Mouse (Mus musculus) MEL (cell line): ENCODE measurements at regions not wholly inside any gene's neighbourhood (a gene's known extent, or its start where the extent isn't known, plus 50 kb on each side); places are given as distances from the start of the nearest gene placed in this dataset.

ENCODE experiments used
- DNase-seq: peaks from one replicate; pipeline ENCODE4 v3.0.0; 2011; ENCODE audit warnings: low read depth, low spot score
- H3K27ac ChIP-seq: 2 replicates; pipeline ENCODE4 v1.5.1; 2012; ENCODE audit warnings: low read depth, mild to moderate bottlenecking, control low read depth, low read length, moderate library complexity; ENCODE audit not compliant: control insufficient read depth
- H3K27me3 ChIP-seq, 2 experiments: fragments of 150-350 bp in 1 of 2; sonication (generic) in 1 of 2; 2 replicates each; pipeline ENCODE4 v1.6.1; 2012; ENCODE audit warnings: low read length in 2 of 2, mild to moderate bottlenecking in 2 of 2, improper control_type of control experiment in 1 of 2, moderate library complexity in 1 of 2; ENCODE audit not compliant: insufficient read depth in 2 of 2, control insufficient read depth in 1 of 2
- H3K36me3 ChIP-seq, 2 experiments: 2 replicates each; pipeline ENCODE4 v1.6.1; 2012 to 2014; ENCODE audit warnings: low read length in 2 of 2, improper control_type of control experiment in 1 of 2, inconsistent platforms in 1 of 2, mild to moderate bottlenecking in 1 of 2; ENCODE audit not compliant: insufficient read depth in 2 of 2, control insufficient read depth in 1 of 2
- H3K4me1 ChIP-seq, 2 experiments: fragments of 150-350 bp in 1 of 2; sonication (generic) in 1 of 2; 2 replicates each; pipeline ENCODE4 v1.6.1; 2012; ENCODE audit warnings: low read length in 2 of 2, improper control_type of control experiment in 1 of 2, mild to moderate bottlenecking in 1 of 2; ENCODE audit not compliant: insufficient read depth in 2 of 2, control insufficient read depth in 1 of 2
- H3K4me3 ChIP-seq, 2 experiments: fragments of 150-350 bp in 1 of 2; sonication (generic) in 1 of 2; 2 replicates each; pipeline ENCODE4 v1.5.1; 2012; ENCODE audit warnings: low read depth in 2 of 2, low read length in 2 of 2, mild to moderate bottlenecking in 2 of 2, moderate library complexity in 2 of 2, control low read depth in 1 of 2, improper control_type of control experiment in 1 of 2; ENCODE audit not compliant: control insufficient read depth in 1 of 2, insufficient read depth in 1 of 2
- H3K79me2 ChIP-seq: 2 replicates; pipeline ENCODE4 v1.6.1; 2012; ENCODE audit warnings: mild to moderate bottlenecking, low read length, moderate library complexity; ENCODE audit not compliant: control insufficient read depth, poor library complexity, insufficient read depth
- H3K9ac ChIP-seq: 2 replicates; pipeline ENCODE4 v1.6.1; 2012; ENCODE audit warnings: low read depth, mild to moderate bottlenecking, control low read depth, low read length, moderate library complexity; ENCODE audit not compliant: control insufficient read depth, poor library complexity, severe bottlenecking
- H3K9me3 ChIP-seq: fragments of 150-350 bp; sonication (generic); replicated peaks from 2 replicates; pipeline ENCODE4 v1.6.1; 2012; ENCODE audit warnings: mild to moderate bottlenecking, low read length, improper control_type of control experiment, moderate library complexity; ENCODE audit not compliant: insufficient read depth
- BHLHE40 ChIP-seq: IDR thresholded peaks from 2 replicates; pipeline ENCODE4 v1.6.1; 2012; ENCODE audit warnings: low read depth, mild to moderate bottlenecking, inconsistent platforms, low read length, improper control_type of control experiment, borderline replicate concordance
- E2F4 ChIP-seq: IDR thresholded peaks from 2 replicates; pipeline ENCODE4 v1.6.1; 2011; ENCODE audit warnings: low read depth, low read length, improper control_type of control experiment, borderline replicate concordance
- ELF1 ChIP-seq: IDR thresholded peaks from 2 replicates; pipeline ENCODE4 v1.6.1; 2014; ENCODE audit warnings: low read depth, mild to moderate bottlenecking, inconsistent platforms, low read length, improper control_type of control experiment, moderate library complexity
- EP300 ChIP-seq, 2 experiments: IDR thresholded peaks; 2 replicates each; pipeline ENCODE4 v1.6.1; 2011; ENCODE audit warnings: improper control_type of control experiment in 2 of 2, low read length in 2 of 2, low read depth in 1 of 2, mild to moderate bottlenecking in 1 of 2
- GABPA ChIP-seq: IDR thresholded peaks from 2 replicates; pipeline ENCODE4 v1.6.1; 2012; ENCODE audit warnings: low read depth, mild to moderate bottlenecking, inconsistent platforms, low read length, improper control_type of control experiment, moderate library complexity
- HCFC1 ChIP-seq: IDR thresholded peaks from 2 replicates; pipeline ENCODE4 v1.6.1; 2012; ENCODE audit warnings: low read depth, mild to moderate bottlenecking, inconsistent platforms, low read length, improper control_type of control experiment, moderate library complexity
- KAT2A ChIP-seq: conservative IDR thresholded peaks from 2 replicates; pipeline ENCODE4 v1.6.1; 2012; ENCODE audit warnings: low read depth, low read length, improper control_type of control experiment, inconsistent platforms
- MAFK ChIP-seq: IDR thresholded peaks from 2 replicates; pipeline ENCODE4 v1.6.1; 2011; ENCODE audit warnings: low read depth, mild to moderate bottlenecking, low read length, improper control_type of control experiment, borderline replicate concordance
- MAX ChIP-seq: IDR thresholded peaks from 2 replicates; pipeline ENCODE4 v1.6.1; 2011; ENCODE audit warnings: low read length, improper control_type of control experiment
- MAZ ChIP-seq: IDR thresholded peaks from 2 replicates; pipeline ENCODE4 v1.6.1; 2012; ENCODE audit warnings: low read depth, mild to moderate bottlenecking, inconsistent platforms, low read length, improper control_type of control experiment
- MEF2A ChIP-seq: IDR thresholded peaks from 2 replicates; pipeline ENCODE4 v1.6.1; 2014; ENCODE audit warnings: low read depth, mild to moderate bottlenecking, inconsistent platforms, low read length, improper control_type of control experiment; ENCODE audit not compliant: poor library complexity, insufficient replicate concordance, severe bottlenecking; ENCODE audit errors: extremely low read depth
- MYC ChIP-seq: IDR thresholded peaks from 2 replicates; pipeline ENCODE4 v1.6.1; 2011; ENCODE audit warnings: low read depth, mild to moderate bottlenecking, low read length, improper control_type of control experiment, moderate library complexity
- NELFE ChIP-seq: IDR thresholded peaks from 2 replicates; pipeline ENCODE4 v1.6.1; 2011; ENCODE audit warnings: low read depth, low read length, improper control_type of control experiment
- NRF1 ChIP-seq: IDR thresholded peaks from 2 replicates; pipeline ENCODE4 v1.6.1; 2014; ENCODE audit warnings: low read depth, mild to moderate bottlenecking, inconsistent platforms, low read length, improper control_type of control experiment, moderate library complexity; ENCODE audit not compliant: poor library complexity, insufficient read depth, severe bottlenecking
- POLR2A ChIP-seq, 2 experiments: IDR thresholded peaks; 2 replicates each; pipeline ENCODE4 v1.6.1; 2011 to 2012; ENCODE audit warnings: low read length in 2 of 2, mild to moderate bottlenecking in 2 of 2, control low read depth in 1 of 2, improper control_type of control experiment in 1 of 2, low read depth in 1 of 2, moderate library complexity in 1 of 2; ENCODE audit not compliant: control insufficient read depth in 1 of 2, insufficient read depth in 1 of 2, poor library complexity in 1 of 2
- POLR2AphosphoS2 ChIP-seq: IDR thresholded peaks from 2 replicates; pipeline ENCODE4 v1.6.1; 2011; ENCODE audit warnings: low read length, improper control_type of control experiment
- POLR2AphosphoS5 ChIP-seq: IDR thresholded peaks from 2 replicates; pipeline ENCODE4 v1.6.1; 2012; ENCODE audit warnings: low read depth, borderline replicate concordance, mild to moderate bottlenecking, inconsistent platforms, low read length, moderate library complexity, mixed read lengths
- RAD21 ChIP-seq: IDR thresholded peaks from 2 replicates; pipeline ENCODE4 v1.6.1; 2011; ENCODE audit warnings: mild to moderate bottlenecking, low read depth, low read length, improper control_type of control experiment
- RCOR1 ChIP-seq: IDR thresholded peaks from 2 replicates; pipeline ENCODE4 v1.6.1; 2012; ENCODE audit warnings: low read depth, mild to moderate bottlenecking, inconsistent platforms, low read length, improper control_type of control experiment
- TAL1 ChIP-seq: IDR thresholded peaks from 2 replicates; pipeline ENCODE4 v1.6.1; 2012; ENCODE audit warnings: mild to moderate bottlenecking, inconsistent platforms, low read length, moderate library complexity, mixed read lengths
- UBTF ChIP-seq: IDR thresholded peaks from 2 replicates; pipeline ENCODE4 v1.6.1; 2012; ENCODE audit warnings: low read depth, mild to moderate bottlenecking, inconsistent platforms, low read length, improper control_type of control experiment, moderate library complexity, borderline replicate concordance; ENCODE audit not compliant: insufficient read depth
- USF2 ChIP-seq, 2 experiments: IDR thresholded peaks; 2 replicates each; pipeline ENCODE4 v1.6.1; 2011 to 2012; ENCODE audit warnings: improper control_type of control experiment in 2 of 2, low read length in 2 of 2, borderline replicate concordance in 1 of 2, inconsistent platforms in 1 of 2, low read depth in 1 of 2, mild to moderate bottlenecking in 1 of 2; ENCODE audit not compliant: insufficient read depth in 1 of 2
- ZC3H11A ChIP-seq: IDR thresholded peaks from 2 replicates; pipeline ENCODE4 v1.6.1; 2012; ENCODE audit warnings: low read depth, mild to moderate bottlenecking, inconsistent platforms, low read length, improper control_type of control experiment
- ZKSCAN1 ChIP-seq: IDR thresholded peaks from 2 replicates; pipeline ENCODE4 v1.6.1; 2012; ENCODE audit warnings: low read depth, mild to moderate bottlenecking, inconsistent platforms, low read length, improper control_type of control experiment, moderate library complexity
- ZMIZ1 ChIP-seq: IDR thresholded peaks from 2 replicates; pipeline ENCODE4 v1.6.1; 2012; ENCODE audit warnings: low read depth, mild to moderate bottlenecking, inconsistent platforms, low read length, improper control_type of control experiment, moderate library complexity
- ZNF384 ChIP-seq: IDR thresholded peaks from 2 replicates; pipeline ENCODE4 v1.6.1; 2012; ENCODE audit warnings: low read depth, mild to moderate bottlenecking, inconsistent platforms, low read length, improper control_type of control experiment

DNA sequence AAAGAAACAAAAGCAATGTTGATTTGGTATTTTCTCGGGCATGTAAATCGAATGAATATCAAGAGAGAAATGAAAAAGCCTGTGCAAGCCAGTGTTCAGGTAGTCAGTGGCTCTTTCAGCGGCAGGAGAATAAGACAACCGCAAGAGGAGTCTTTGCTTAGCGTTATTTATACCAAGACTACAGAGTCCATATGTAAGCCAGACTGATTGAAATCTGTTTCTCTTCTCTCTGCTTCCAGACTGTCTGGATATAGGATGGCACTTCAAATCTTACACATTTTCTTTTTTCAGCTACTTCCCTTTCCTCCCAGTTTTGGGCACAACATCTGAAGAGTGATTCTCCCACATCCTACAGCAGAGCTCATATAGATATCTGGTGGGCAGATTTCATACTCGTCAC lies 105.9 kb upstream of the Tmco5 start:
- Histone ChIP-seq H3K36me3 (no peaks in the 10 kb centered on the region), H3K4me1 (no peaks in the 10 kb centered on the region), H3K4me3 (no peak overlapping the region), H3K9ac (no peak overlapping the region), H3K27me3 (no peaks in the 10 kb centered on the region), H3K79me2 (no peaks in the 10 kb centered on the region), H3K27ac (no peak overlapping the region), H3K9me3 (no peaks in the 10 kb centered on the region)
- no peak for TF ChIP-seq GABPA
- no peak for TF ChIP-seq NRF1
- no peak for TF ChIP-seq ZC3H11A
- TF ChIP-seq MAFK, result no peak
- TF ChIP-seq MEF2A, result no peak
- no peak for TF ChIP-seq ZNF384
- TF ChIP-seq MYC, result no peak
- no peak for TF ChIP-seq USF2 (IDR thresholded peaks at IDR 0.05; ENCODE audit: borderline replicate concordance in 1 of 2, insufficient read depth in 1 of 2, low read depth in 1 of 2, low read length in 2 of 2)
- no peak for TF ChIP-seq MAZ
- no peak for TF ChIP-seq HCFC1
- no peak for TF ChIP-seq RAD21
- no peak for TF ChIP-seq UBTF
- no peak for TF ChIP-seq EP300 (IDR thresholded peaks at IDR 0.05; ENCODE audit: low read depth in 1 of 2, low read length in 2 of 2)
- no peak for DNase-seq

DNA sequence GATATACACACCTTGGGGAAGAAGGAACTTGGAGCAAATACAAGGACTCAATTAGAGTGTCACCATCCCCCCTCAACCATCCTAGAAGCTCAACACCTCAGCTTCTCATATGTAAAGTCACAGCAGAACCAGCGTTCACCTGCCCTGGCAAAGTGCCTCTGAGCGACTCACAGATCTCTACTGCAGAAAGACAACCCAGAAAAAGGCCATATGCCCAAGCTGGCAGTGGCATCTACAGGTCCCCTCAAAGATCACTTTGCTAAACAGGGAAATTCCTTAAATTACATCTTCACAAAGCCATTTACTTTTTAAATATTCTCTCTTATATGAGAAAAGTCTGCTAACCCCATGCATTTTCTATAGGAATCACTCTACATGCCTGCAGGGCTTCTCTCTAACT lies 78.3 kb upstream of the Tmco5 start:
- Histone ChIP-seq H3K4me3 (no peak overlapping the region), H3K36me3 (no peaks in the 10 kb centered on the region), H3K9me3 (no peaks in the 10 kb centered on the region), H3K9ac (no peak overlapping the region), H3K27ac (no peak overlapping the region), H3K4me1 (no peaks in the 10 kb centered on the region), H3K27me3 (no peaks in the 10 kb centered on the region), H3K79me2 (no peaks in the 10 kb centered on the region)
- DNase-seq, result no peak
- TF ChIP-seq MAFK, result no peak
- no peak for TF ChIP-seq NELFE
- TF ChIP-seq UBTF, result no peak
- no peak for TF ChIP-seq KAT2A
- no peak for TF ChIP-seq MAZ
- TF ChIP-seq ZMIZ1, result no peak
- no peak for TF ChIP-seq E2F4
- no peak for TF ChIP-seq RCOR1
- TF ChIP-seq BHLHE40, result no peak
- TF ChIP-seq POLR2A (IDR thresholded peaks at IDR 0.05; ENCODE audit: control insufficient read depth in 1 of 2, insufficient read depth in 1 of 2, low read depth in 1 of 2, low read length in 2 of 2, poor library complexity in 1 of 2), result no peak
- no peak for TF ChIP-seq MAX
- no peak for TF ChIP-seq TAL1
- TF ChIP-seq POLR2AphosphoS5, result no peak
- TF ChIP-seq ZKSCAN1, result no peak
- no peak for TF ChIP-seq POLR2AphosphoS2
- no peak for TF ChIP-seq GABPA
- no peak for TF ChIP-seq ELF1
- TF ChIP-seq NRF1, result no peak
